Mouse (Mus musculus): ENCODE data around the gene Tbc1d2b.

DNA sequence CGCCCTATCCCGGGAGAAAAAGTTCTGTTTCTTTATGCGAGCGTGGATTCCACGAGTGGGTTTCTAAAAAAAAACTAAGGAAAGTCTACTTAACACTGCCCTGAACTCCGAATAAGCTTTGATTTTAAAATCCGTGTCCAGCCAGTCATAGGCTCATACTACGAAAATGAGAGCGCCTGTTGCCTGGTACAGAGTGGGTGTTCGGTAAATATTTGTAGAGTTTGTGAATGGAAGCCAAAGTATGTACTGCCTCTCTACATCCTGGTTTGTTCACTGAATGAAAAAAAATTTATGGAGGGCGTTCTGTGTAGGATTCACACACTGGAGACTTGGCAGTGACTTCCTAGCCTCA lies 316 bp upstream of the Tbc1d2b start:
- TF ChIP-seq CTCF (IDR thresholded peaks at IDR 0.05; ENCODE audit: low read depth, low read length) (no peak), POLR2A (IDR thresholded peaks at IDR 0.05; ENCODE audit: extremely low read depth, insufficient read depth, low read length) (no peak)

Measured in liver, adult 2 months (tissue).